Mouse (Mus musculus): ENCODE results near the gene Emc6. TPM values are rescaled to one million over a fixed set of nuclear protein-coding genes. Genes with fewer than 3 reads are reported as not detected.

Emc6 gene
- total RNA-seq (2021) = 10 to 100 TPM; 72.4 to 75.5 TPM
- long read RNA-seq, experiment 1, transcript Emc6-201 (2 exons, 1,332 nt) = major isoform, 79 of 82 reads
- long read RNA-seq, experiment 1, partial matches to known transcripts = 0 of 82 reads
- long read RNA-seq, experiment 1, other reads (novel, unspliced or antisense) = 2 of 82 reads
- long read RNA-seq, experiment 2, transcript Emc6-201 (2 exons, 1,332 nt) = major isoform, 71 of 72 reads
- long read RNA-seq, experiment 2, partial matches to known transcripts = 0 of 72 reads
- long read RNA-seq, experiment 2, other reads (novel, unspliced or antisense) = 0 of 72 reads

DNA sequence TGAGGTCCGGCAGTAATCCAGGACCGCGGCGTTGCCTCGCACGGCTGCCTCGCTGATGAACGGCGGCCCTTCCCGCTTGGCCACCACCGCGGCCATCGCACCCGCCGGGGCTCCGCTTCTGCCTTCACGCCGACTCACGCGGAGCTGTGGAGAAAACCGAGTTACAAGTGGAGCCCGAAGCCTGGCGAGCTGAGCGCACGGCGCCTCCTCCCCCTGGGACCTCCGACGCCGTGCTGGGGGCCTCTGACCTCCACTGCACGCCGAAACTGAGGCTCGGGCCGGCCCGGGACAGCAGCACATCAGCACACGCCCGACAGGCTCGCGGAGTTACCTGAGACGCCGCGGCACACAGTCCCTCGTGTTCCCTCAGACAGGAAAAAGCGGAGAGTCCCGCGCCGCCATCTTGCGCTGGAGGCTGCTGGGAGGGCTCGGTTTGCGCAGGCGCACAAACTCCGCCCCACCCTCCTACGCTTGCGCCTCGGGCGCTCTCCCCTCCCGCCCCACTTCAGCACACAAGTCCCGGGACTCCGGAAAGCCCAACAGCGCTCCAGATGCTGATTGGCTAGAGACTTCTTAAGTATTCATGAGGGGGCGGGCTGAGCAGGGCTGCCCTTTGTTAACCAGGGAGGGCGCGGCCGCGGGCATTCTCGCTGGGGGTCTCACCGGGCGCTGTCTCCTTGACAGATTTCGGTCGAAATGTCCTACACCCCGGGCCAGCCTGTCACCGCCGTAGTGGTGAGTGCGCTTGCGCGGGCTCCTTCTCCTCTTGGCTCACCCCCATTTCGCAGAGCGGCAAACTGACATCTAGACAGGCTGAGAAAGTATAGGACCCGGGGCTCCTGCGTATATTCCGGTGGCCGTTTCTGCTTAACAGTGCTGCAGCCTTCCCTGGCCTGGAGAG lies at the start of gene Emc6, which contains the start of gene Tax1bp3:
Gene Emc6, minus strand, starts transcription at position 430 of the 901 bp plus-strand sequence.
Gene Tax1bp3, plus strand, starts transcription at position 476 of the 901 bp plus-strand sequence.
- intact Hi-C loops (cut with DNase I) = loop anchor here (5.0 kb wide), 1 partner anchor 40 kb away; the partner anchor contains the start of gene Haspin
- DNase-seq = peak; percentile 97 to 98

DNA sequence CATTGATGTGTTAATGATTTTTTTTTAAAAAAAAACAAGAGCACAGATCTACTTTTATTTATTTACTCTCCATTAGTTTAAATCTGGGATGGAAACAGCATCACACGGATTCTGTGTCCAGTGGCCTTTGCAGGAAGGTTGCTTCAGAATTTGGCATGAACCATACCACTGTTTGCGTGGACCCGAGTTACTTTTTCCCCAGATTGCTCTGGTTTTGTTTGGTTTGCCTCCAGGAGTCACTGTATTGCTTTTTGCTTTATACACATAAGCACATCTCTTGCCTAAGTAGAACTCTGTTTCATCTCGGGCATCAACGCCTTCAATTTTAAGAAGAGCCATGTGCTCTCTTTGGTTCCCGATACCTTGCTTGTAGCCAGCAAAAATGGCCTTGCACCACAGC lies 49.0 kb upstream of the Emc6 start:
- intact Hi-C loops (cut with DNase I) = no loop called here
- no peak for DNase-seq

DNA sequence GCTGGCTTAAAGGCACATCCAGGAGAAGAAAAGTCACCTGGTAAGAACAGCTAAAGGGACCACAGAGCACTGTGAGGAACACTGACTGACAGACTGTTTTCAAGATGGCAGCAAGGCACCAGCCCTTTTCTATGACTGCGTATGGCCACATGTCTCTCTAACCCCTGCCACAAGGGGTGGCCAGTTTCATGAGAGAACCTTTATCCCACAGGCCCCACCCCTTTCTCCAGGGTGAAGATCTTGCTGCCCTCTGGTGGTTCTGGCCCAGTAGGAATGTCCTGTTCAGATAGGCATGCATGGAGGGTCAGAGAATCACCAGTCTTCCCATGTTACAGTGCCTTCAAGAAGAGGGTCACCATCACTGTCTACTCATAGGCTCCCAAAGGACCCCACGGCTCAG lies 47.1 kb upstream of the Emc6 start:
- peak; percentile 19 to 42 for DNase-seq
- intact Hi-C loops (cut with DNase I) = no loop called here

DNA sequence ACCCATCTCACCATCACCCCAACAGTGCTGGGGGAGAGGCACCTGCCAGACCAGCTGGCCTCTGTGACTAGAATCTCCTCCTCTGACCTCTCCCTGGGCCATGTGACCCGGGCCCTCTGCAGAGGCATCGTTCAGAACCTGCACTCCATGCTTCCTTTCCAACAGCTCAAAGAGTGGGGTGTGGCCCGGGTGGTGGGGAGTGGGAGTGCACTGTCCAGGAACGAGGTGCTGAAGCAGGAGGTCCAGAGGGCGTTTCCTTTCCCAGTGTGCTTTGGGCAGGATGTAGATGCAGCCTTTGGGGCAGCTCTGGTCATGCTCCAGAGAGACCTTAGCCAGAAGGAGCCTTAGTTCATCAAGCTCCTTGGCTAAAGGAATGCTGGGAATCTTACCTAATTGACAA lies 46.0 kb upstream of the Emc6 start:
- no peak for DNase-seq
- intact Hi-C loops (cut with DNase I) = no loop called here

DNA sequence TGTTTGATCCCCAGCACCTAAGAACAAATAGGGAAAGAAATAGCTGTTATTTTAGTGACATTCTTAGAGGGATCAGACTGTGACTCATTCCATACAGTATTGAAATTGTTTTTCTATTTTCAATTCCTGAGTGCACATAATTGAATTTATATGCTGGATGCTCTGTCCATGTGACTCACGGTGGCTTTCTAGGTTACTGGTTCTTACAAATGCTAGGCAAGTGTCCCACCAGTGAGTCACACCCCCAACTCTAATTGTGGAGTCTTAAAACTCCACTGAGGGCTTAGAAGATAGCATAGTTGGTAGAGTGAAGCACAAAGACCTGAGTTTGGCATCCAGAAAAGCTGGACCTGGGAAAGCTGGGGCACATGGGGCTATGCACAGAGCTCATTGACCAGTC lies 43.8 kb upstream of the Emc6 start:
- intact Hi-C loops (cut with DNase I) = no loop called here
- no peak for DNase-seq

DNA sequence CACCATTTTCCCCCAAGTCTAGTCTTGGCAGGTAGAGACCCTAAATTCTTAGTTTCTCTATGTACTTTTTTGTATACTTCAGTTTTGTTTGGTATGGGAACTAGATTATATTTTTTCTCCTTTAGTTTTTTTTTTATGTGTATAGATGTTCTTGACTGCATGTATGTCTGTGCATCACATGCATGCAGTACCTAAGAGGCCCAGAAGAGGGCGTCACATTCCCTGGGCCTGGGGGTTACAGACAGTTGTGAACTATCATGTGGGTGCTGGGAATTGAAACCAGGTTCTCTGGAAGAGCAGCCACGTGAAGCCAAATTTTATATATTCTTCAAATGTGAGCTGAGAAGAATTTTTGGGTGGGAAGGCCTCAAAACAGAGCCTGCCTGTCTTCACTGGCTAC lies 42.8 kb upstream of the Emc6 start:
- intact Hi-C loops (cut with DNase I) = no loop called here
- no peak for DNase-seq

DNA sequence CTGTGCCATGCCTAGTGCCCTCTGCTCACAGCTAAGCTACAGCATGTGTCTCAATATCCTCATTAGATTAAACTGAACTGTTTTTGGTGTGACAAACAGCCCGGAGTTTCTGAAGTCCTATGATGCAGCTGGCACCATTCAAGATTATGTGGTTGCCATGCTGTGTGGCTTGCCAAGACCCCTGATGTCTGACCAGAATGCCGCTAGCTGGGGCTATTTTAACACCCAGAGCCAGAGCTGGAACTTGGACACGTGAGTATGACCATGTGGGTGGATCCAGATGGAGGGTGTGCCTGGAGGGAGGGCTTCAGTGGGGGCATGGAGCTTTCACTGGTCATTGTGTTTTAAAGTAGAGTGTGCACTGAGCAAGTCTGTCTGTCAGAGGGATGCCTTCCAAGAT lies 37.1 kb upstream of the Emc6 start:
- intact Hi-C loops (cut with DNase I) = no loop called here
- DNase-seq = no peak

DNA sequence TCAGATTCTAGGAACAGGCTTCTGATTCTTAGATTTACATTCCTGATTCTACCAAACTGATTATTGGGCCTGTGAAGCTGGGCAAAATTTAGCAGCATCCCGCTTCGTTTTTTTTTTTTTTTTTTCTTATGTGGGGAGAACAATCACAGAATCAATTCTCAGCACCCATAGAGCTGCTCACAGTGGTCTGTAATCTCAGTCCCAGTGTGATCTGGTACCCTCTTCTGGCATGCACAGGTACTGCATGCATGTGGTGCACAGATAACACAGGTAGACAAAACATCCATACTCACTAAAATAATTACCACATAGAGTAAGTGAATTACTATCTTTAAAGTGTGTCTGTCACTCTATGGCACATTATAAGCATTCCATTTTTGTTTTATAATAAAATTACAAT lies 30.8 kb upstream of the Emc6 start:
- intact Hi-C loops (cut with DNase I) = no loop called here
- DNase-seq = no peak

DNA sequence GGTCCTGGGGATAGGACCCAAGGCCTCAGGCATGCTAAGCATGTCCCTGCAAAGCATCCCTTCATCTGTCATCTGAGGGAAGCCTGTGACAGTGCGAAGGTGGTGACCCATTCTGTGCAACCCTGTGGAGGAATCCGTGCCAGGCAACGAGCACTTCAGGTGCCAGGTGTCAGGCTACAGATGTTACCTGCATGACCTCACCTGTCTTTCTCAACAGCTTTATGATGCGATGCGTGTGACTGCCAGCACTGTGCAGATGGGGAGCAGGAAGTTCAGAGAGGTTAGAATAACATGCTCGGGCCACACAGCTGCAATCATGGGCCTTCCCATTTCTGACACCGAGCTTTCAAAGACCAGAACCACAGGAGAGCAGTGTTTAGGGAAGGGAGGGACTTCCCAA lies 28.4 kb upstream of the Emc6 start:
- intact Hi-C loops (cut with DNase I) = no loop called here

DNA sequence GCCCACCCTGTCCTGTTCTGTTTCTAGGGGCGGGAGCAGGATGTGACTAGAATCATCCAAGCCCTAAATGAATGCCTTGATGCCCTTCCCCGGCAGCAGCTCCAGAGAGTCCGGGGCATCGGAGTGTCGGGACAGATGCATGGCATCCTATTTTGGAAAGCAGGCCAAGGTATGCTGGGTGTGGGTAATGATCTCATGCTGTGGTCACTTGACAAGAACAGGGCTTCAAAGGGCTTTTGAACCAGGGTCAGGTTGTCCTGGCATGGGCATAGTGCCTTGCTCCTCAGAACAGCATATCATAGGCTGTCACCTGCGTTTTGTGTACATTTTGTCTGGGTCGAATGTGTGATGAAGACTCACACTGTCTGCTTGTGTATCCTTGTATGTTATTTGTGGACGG lies 27.1 kb upstream of the Emc6 start:
- intact Hi-C loops (cut with DNase I) = no loop called here

More for the DNA sequence above, 28.4 kb upstream of the Emc6 start:
- DNase-seq = no peak

DNA sequence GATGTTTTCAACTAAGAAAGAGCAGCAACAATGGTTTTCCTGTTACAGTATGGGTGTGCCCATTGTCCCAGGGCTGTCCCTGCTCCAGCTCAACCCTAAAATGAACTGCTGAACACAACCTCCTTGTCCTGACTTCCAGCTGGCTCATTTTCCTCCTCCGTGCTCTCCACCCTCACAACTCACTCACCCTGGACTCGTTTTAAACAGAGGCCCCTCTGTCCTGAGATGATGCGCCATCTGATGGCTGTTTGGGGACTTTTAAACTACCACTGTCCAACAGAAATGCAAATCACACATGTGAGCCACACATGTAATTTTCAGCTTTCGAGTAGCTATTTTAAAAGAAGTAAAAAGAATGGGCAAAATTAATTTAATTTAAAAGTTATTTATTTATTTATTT lies 24.8 kb upstream of the Emc6 start:
- intact Hi-C loops (cut with DNase I) = no loop called here

More for the DNA sequence above, 27.1 kb upstream of the Emc6 start:
- no peak for DNase-seq

DNA sequence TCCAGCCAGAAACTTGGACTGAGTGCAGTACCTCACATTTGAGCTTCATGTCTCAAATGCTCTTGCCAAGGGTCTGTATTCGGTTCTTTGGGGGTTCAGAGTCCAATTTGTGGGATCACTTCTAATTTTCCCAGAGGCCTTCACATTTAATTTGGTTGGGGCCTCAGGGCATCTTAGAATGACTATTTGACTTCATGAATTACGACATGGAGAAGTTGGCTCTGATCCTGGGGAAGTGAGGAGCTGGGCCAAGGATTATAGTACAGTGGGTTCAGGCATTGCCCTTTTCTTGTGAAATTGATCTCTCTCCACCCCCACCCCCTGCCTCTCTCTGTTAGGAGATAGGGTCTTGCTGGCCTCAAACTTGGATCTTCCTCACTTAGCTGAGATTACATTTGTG lies 24.2 kb upstream of the Emc6 start:
- peak in 1 of 2 experiments; percentile 24 for DNase-seq
- intact Hi-C loops (cut with DNase I) = no loop called here

More for the DNA sequence above, 24.8 kb upstream of the Emc6 start:
- peak in 1 of 2 experiments; percentile 32 for DNase-seq

DNA sequence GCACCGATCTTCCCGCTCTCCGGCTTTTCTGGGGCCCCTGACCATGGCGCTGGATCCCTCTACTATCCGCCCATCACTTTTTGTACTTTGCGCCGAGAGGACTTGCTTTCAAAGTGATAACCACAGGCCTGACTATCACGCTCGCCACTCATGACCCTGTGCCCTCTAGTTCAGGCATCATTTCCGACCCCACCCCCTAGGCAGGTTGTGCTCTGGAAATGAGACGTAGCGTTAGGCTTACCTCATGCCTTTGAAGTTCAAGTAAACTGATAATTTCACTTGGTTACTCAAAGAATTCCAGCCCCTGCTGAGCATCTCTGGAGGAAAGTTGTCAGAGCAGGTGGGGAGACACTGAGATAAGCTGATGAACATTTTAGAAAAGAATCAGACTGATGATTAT lies 23.0 kb upstream of the Emc6 start:
- DNase-seq = no peak
- intact Hi-C loops (cut with DNase I) = no loop called here

DNA sequence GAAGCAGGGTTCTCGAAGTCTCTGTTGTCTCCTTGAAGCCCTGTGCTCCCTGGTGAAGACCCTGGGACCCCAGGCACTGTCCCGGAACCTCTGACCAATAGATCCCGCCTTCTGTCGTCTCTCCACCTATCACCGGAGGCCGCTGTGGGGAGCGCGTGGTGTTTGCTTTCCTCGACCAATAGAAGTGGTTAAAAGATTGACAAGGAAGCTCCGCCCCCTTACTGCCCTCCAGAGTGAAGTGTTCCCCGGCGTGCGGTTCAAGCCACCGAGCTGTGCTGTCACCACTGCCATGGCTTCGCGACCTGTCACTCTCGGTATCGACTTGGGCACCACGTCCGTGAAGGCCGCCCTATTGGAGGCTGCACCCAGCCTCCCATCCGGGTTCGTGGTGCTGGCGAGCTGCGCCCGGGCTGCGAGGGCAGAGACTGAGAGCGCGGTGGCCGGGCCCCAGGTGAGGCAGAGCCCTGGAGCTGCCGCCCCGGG lies 22.4 kb upstream of the Emc6 start, which contains the start of gene Shpk:
Gene Shpk, plus strand, starts transcription at position 231 of the 483 bp plus-strand sequence.
- peak; percentile 92 for DNase-seq
- intact Hi-C loops (cut with DNase I) = no loop called here

DNA sequence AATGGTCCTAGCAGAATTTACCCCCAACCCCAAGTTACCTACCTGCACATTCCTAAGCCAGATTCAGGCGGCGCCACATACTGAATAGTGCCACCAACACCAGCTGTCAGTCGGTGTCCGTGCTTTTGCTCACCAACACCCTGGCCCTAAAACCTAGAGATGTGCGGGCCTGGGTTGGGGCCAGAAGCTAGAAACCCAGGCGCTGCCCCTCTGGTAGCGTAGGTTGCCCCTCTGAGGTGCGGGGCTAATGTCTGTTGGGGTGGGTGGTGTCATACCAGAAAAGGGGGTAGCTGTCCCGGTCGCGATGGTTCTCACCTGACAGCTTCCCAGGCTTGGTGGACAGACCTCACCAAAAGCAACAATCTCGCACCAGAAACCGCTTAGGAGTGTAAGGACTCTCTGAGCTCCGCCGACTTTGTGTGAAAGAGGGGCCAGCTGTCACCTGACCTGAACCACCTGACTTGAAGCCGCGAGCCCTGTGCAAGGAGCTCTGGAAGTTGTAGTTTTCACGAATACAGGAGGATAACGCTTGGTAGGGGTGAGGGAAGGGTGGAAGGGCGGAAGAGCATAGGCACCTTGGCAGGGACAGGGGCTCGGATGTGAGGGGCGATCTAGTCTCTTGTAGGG lies 21.9 kb upstream of the Emc6 start, which contains the start of gene Ctns:
Gene Ctns, minus strand, starts transcription at position 440 of the 627 bp plus-strand sequence.
- intact Hi-C loops (cut with DNase I) = no loop called here
- no peak for DNase-seq

DNA sequence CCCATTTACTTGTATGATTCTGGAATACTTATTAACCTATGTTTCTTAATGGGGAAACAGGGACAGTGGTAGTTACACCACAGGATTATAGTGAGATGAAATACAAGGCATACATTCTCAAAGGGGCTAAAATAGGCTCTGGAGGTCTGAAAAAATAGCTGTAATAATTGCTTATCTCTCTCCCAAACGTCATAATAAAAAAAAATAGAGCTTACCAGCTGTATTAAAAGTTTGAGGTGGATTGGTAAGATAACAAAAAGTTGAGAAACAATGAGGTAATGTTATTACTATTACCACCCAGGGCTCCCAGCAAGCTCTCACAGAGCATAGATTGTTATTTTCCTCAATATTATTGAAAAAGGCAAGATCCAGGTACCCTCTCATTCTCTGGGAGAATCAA lies 21.4 kb upstream of the Emc6 start:
- intact Hi-C loops (cut with DNase I) = no loop called here
- DNase-seq = no peak

DNA sequence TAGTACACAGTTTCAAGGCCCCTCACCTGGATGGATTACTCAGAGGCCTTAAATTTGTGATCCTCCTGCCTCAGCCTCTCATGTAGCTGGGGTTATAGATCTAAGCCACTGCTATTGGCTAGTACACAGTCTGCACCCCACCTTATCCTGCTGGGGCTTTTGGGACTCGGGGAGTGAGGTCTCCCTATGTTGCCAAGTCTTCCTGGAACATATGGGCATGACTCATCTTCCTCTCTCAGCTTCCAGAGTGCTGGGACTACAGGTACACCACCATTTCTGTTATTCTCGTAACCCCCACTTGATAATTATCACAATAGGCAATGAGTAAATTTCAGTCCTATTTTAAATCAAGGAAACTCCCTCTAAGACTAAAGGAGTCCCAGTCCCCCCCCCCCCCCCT lies 17.6 kb upstream of the Emc6 start:
- DNase-seq = no peak
- intact Hi-C loops (cut with DNase I) = no loop called here

DNA sequence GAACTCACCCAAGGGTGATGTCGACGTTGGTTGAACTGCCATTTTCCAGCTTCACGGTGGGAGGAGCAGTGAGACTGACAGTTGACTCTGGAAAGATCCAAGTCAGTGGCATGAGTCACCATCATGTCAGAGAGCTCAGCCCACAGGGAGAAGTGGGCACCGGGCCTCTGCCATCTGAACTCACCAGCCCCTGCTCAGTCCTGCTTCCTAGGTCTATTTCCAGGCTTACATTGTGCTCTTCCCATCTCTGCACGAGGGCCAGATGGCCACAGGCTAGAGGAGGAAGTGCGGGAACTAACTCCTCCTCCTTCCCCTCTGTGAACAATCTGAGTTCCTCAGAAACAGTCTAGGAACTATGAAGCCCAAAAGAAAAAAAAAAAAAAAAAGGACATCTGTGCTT lies 16.2 kb upstream of the Emc6 start:
- intact Hi-C loops (cut with DNase I) = no loop called here
- no peak for DNase-seq

DNA sequence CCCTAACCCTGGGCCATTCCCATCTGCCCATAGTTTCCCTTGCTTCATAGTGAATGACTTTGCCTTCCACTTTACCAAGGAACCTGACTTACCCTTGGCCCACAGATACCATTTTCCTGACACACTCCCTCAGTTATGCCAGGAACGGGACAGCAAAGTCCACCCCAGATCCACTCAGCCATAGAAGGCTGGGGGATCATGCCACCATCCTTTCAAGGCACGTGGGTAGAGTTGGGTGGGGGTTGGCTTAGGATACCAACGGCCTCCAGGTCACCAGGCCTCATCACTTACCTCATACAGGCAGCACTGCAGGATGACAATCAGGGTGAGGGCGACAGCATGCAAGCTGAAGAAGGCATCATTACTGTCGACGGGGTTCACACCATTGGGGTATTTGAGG lies 10.4 kb upstream of the Emc6 start:
- no peak for DNase-seq
- intact Hi-C loops (cut with DNase I) = no loop called here

DNA sequence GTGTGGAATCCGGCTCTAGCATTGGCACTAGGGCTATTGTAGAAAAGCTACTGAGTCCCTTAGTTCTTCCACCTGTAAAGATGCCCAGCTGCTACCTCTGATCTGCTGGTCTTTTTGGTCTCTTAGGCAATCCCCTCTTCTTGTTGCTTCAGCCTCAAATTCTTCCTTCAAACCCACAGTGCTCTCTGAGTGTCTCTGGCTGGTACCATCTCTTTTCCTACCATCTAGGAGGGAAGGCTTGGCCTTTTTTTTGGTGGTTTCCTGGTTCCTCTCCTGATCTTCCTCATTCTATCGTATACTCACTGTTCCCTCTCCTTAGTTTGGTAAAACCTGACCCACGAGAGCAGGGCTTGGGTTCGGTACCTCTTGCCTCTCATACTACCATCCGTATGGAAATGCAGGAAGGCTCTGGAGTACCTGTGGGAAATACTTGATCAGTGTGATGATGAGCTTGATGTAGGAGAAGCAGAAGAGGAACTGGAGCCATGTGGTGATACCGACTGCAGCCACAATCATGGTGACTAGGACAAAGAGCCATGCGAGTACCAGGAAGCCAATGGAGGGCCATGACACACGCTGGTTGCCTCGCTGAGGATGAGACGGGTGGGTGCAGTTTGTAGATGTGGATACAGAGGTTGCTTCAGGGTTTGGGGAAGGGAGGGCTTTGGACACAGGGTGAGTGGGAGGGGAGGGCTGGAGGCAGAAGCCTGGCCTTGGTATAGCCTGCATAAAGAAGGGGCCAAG lies 9.2 kb upstream of the Emc6 start:
- no peak for DNase-seq
- intact Hi-C loops (cut with DNase I) = no loop called here

Measured in heart, postnatal 14 days (tissue).